Mouse (Mus musculus) gastrocnemius, adult 2 months (tissue): ENCODE results near the gene Ros1. TPM values are rescaled to one million over a fixed set of nuclear protein-coding genes. Genes with fewer than 3 reads are reported as not detected.
A peak's percentile ranks its signal among the peaks of the same experiment; 100 is the strongest.

Source experiments
- DNase-seq: peaks from one replicate; pipeline ENCODE4 v3.0.0; 2022
- H3K27ac ChIP-seq: fragments of 200-600 bp; 2 replicates; pipeline ENCODE4 v1.8.1; 2022; ENCODE audit warnings: mild to moderate bottlenecking
- H3K4me3 ChIP-seq: fragments of 200-600 bp; 2 replicates; pipeline ENCODE4 v1.8.1; 2022; ENCODE audit warnings: mild to moderate bottlenecking, moderate library complexity
- CTCF ChIP-seq: fragments of 200-600 bp; IDR thresholded peaks from 2 replicates; pipeline ENCODE4 v1.8.1; 2022; ENCODE audit warnings: antibody characterized with exemption, mild to moderate bottlenecking, moderate library complexity
- intact Hi-C: fragments of 180-260 bp; cut with DNase I; formaldehyde crosslinking; loops from one replicate; pipeline ENCODE4 v1.15.1; 2025
- long read RNA-seq, 2 experiments: library from polyadenylated mRNA; stranded (forward); transcript quantifications; one replicate each; pipeline ENCODE4 v2.0.0; 2021
- total RNA-seq, 2 experiments: library from RNA; stranded (reverse); gene quantifications; 2 replicates each; pipeline ENCODE4 v1.2.3; 2021

The Ros1 gene
- total RNA-seq = under 1 TPM; 0.08 to 0.11 TPM
- long read RNA-seq, experiment 1 = 0 reads
- long read RNA-seq, experiment 2 = 0 reads

DNA sequence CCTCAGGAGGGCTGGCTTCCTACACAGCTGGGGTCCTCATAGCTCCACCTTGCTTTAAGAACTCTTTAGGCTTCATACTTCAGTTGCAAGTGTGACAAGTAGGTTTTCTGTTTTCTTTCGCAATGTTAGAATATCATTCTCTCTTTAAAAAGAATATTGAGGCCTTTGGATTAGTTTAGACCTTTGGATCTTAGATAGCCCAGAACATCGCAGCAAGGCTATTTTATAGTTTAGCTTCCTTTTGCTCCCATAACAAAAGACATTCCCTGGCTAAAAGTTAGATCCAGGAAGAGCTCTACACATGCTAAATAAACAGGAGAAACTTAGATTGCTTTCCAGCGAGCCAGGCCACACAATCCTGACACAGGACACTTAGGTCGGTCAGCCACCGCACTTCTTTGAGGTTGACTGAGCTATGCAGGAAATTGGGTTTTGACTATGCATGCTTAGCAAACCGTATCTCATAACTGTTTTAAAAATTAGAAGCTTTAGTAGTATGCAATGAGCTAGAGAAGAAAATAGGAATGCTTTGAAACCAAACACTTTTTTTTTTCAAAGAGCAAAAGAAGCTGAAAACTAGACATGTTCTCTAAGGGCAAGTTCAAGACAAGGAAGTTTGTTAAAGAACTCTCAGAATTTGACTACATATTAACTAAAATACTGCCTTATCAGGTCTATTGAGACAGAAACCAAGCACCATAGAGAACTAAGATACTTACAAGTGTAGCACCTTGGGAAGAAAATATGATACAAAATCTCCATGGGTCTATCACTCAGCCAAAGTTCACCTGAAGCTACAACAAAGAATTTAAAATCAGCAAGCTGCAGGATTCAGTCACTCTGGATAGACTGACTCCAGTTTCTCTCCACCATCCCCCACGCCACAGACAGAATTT is at the start of gene Ros1:
Gene Ros1, minus strand, starts transcription at position 288 of the 896 bp plus-strand sequence.
- no peak within 1 kb of the TSS for H3K27ac ChIP-seq
- no peak within 1 kb of the TSS for H3K4me3 ChIP-seq
- intact Hi-C loops = no loop called here
- TF ChIP-seq CTCF = no peak
- no peak for DNase-seq

DNA sequence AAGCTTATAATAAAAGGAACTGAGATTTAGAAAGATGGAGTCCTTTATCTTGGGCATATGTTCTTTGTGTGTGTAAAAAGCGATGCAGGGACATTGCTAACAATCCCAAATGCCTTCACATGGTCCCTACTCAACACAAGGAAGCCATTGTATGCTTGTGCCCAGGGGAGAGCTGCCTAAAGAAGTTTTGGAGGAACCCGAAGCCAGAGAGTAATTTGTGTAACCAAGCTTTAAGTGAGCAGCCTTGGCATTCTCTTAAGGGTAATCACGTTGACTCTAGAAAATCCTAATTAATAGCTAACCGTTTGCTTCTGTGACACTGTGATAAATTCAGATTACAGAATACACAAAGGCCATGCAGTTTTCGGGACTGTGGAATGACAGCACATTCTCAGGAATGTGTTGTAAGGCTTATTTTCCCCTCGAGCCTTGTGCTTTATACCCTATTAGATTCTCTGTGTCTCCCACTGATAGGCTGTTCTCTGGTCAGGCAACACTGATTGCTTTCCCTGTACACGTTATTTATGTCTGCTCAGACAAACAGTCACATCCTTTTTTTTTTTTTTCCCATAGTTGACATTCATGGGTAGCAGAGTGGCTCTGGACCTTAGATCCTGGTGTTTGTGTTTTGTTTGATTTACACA is 47.8 kb upstream of the Ros1 start:
- TF ChIP-seq CTCF = no peak
- intact Hi-C loops = no loop called here
- no peak overlapping the region for H3K4me3 ChIP-seq
- no peak for DNase-seq
- no peak overlapping the region for H3K27ac ChIP-seq

GRCm38 (mm10) chr10:52242015-52242414 is 47.0 kb upstream of the Ros1 start:
- DNase-seq = no peak
- TF ChIP-seq CTCF = no peak
- Histone ChIP-seq H3K27ac (no peak overlapping the region), H3K4me3 (no peak overlapping the region)
- intact Hi-C loops = no loop called here

GRCm38 (mm10) chr10:52235461-52235860 is 40.4 kb upstream of the Ros1 start:
- intact Hi-C loops = loop anchor here (10.0 kb wide), 1 partner anchor 179 kb away; the partner anchor contains the start of gene Nus1
- no peak for DNase-seq
- TF ChIP-seq CTCF = no peak
- no peak overlapping the region for H3K27ac ChIP-seq
- peak overlapping the region; percentile 96 for H3K4me3 ChIP-seq

DNA sequence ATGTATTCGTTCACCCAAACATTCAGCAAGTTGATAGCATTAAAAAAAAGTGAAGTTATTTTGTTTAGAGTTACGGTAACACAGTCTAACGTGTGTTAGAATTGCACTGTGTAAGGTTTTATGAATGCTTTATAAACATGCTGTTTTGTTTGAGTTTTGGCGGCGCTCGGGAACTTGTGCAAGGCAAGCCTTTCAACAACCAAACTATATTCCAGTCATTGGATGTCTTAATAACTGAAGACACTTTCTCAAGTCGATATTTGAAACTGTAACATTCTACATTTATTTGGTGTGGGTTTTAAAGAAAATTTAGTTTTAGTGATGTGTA is 39.6 kb upstream of the Ros1 start:
- intact Hi-C loops = loop anchor here (10.0 kb wide), 1 partner anchor 180 kb away; the partner anchor contains the start of gene Nus1
- no peak for DNase-seq
- TF ChIP-seq CTCF = no peak
- H3K27ac ChIP-seq = peak overlapping the region; percentile 88; the same call in 1 of the 2 replicates
- H3K4me3 ChIP-seq = peak overlapping the region; percentile 96

- H3K4me3 ChIP-seq = peak overlapping the region; percentile 96
- intact Hi-C loops = loop anchor here (2.0 to 10.0 kb wide), 3 partner anchors 97 to 181 kb away; partner anchors contain the start of genes Gopc and Nus1
These were observed 39.1 kb upstream of the Ros1 start for GRCm38 (mm10) chr10:52233969-52234653.

DNA sequence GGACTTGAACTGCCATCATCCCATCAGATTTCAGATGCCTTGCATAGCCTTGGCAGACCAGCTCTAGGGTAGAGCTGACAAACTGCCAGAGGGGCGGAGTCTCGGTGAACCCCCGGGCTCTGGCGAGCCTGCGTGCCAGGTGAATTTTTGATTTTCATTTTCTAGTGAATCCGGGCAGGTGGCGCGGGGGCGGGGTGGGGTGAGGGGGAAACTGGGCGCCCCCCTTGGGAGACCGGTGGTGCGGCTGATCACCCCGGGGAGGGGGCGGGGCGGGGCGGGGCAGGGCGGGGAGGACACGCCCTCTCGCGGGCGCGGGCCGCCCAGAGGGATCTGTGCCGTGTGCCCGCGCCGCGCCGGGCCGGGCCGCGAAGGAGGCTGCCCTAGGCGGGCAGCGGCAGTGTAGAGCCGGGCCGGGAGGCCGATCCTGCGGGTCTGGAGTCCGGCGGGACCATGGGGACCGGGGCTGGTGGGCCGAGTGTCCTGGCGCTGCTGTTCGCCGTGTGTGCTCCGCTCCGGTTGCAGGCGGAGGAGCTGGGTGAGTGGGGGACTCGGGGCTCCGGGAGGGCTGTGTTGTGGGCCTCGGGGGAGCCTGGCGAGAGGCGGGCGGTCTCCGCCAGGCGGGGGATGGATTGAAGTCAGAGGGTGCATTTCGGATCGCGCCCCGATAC is 38.4 kb upstream of the Ros1 start, which contains the start of gene Dcbld1:
Gene Dcbld1, plus strand, starts transcription at position 319 of the 668 bp plus-strand sequence.
- DNase-seq = peak; percentile 76
- peak within 1 kb of the TSS; percentile 88 for H3K27ac ChIP-seq
- peak within 1 kb of the TSS; percentile 96 for H3K4me3 ChIP-seq
- intact Hi-C loops = loop anchor here (2.0 to 10.0 kb wide), 3 partner anchors 97 to 181 kb away; partner anchors contain the start of genes Gopc and Nus1
- peak; percentile 14; the same call in 1 of the 2 replicates for TF ChIP-seq CTCF

More at GRCm38 (mm10) chr10:52233969-52234653, 39.1 kb upstream of the Ros1 start:
- no peak for DNase-seq
- TF ChIP-seq CTCF = no peak
- H3K27ac ChIP-seq = peak overlapping the region; percentile 88

GRCm38 (mm10) chr10:52232196-52233176 is 37.4 kb upstream of the Ros1 start:
- intact Hi-C loops = loop anchor here (2.0 to 10.0 kb wide), 3 partner anchors 98 to 182 kb away; partner anchors contain the start of genes Gopc and Nus1
- peak overlapping the region; percentile 88 for H3K27ac ChIP-seq

DNA sequence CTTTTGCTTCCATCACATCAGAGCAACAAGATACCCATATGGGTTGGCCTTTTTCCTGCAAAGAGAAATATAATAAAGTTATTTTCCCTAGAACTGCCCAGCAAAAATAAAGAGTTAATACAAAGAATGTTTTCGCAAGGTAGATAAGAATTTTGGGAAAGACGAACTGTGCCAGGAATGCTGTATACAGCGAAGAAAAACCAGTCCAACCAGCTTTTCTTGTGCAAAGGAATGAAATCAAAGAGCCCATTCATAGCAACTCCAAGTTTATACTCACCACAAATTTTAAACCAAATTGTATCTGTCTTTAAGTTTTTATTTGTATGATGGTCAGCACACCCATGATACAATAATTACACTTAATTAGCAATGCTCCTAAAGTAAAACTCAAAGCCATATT is 24.6 kb upstream of the Ros1 start:
- Histone ChIP-seq H3K27ac (no peak overlapping the region), H3K4me3 (no peak overlapping the region)
- no peak for DNase-seq
- intact Hi-C loops = loop anchor here (5.0 kb wide), 2 partner anchors 113 to 168 kb away; partner anchors contain the start of gene Nepn
- no peak for TF ChIP-seq CTCF

More at GRCm38 (mm10) chr10:52232196-52233176, 37.4 kb upstream of the Ros1 start:
- peak overlapping the region; percentile 96 for H3K4me3 ChIP-seq
- peak; percentile 64 for TF ChIP-seq CTCF
- peak; percentile 33 for DNase-seq

GRCm38 (mm10) chr10:52217564-52217934 is 22.5 kb upstream of the Ros1 start:
- H3K27ac ChIP-seq = no peak overlapping the region
- DNase-seq = no peak
- no peak overlapping the region for H3K4me3 ChIP-seq
- intact Hi-C loops = loop anchor here (5.0 kb wide), 2 partner anchors 115 to 170 kb away; partner anchors contain the start of gene Nepn
- no peak for TF ChIP-seq CTCF
